Mouse (Mus musculus): ENCODE measurements around the gene Ctbp2. TPM values are rescaled to one million over a fixed set of nuclear protein-coding genes. Genes with fewer than 3 reads are reported as not detected.

The Ctbp2 gene
- polyA plus RNA-seq, 1 experiment: 11.8 TPM

GRCm38 (mm10) chr7:133050681-133051080, 73.5 kb downstream of the Ctbp2 start:
- whole genome bisulfite sequencing: 57% methylated on average over 6 of the region's 6 CpGs
- TF ChIP-seq POLR2A (IDR thresholded peaks at IDR 0.05; ENCODE audit: low read depth, low read length) (no peak), CTCF (IDR thresholded peaks at IDR 0.05; ENCODE audit: extremely low read depth, insufficient read depth, insufficient read length, insufficient replicate concordance) (no peak)
- Histone ChIP-seq H3K4me3 (ENCODE audit: extremely low read depth, insufficient read depth, insufficient read length) (no peak overlapping the region), H3K27ac (ENCODE audit: insufficient read depth, low read length) (no peak overlapping the region), H3K27me3 (ENCODE audit: control insufficient read depth, insufficient read depth, low read length) (no peaks in the 10 kb centered on the region), H3K4me1 (ENCODE audit: control insufficient read depth, insufficient read depth, insufficient read length) (peaks cover 3% of the 10 kb centered on the region; the same call in 1 of the 2 replicates), H3K36me3 (ENCODE audit: control insufficient read depth, insufficient read depth, low read length) (no peaks in the 10 kb centered on the region)
- DNase-seq (ENCODE audit: low read depth in 1 of 2, low spot score in 2 of 2): no peak

GRCm38 (mm10) chr7:133048085-133048630, 76.0 kb downstream of the Ctbp2 start:
- DNase-seq (ENCODE audit: low read depth in 1 of 2, low spot score in 2 of 2): no peak
- no peak overlapping the region for H3K4me3 ChIP-seq (ENCODE audit: extremely low read depth, insufficient read depth, insufficient read length)
- no peak overlapping the region for H3K27ac ChIP-seq (ENCODE audit: insufficient read depth, low read length)
- H3K4me1 ChIP-seq (ENCODE audit: control insufficient read depth, insufficient read depth, insufficient read length): peaks cover 3% of the 10 kb centered on the region; the same call in 1 of the 2 replicates
- H3K27me3 ChIP-seq (ENCODE audit: control insufficient read depth, insufficient read depth, low read length): no peaks in the 10 kb centered on the region
- TF ChIP-seq CTCF (IDR thresholded peaks at IDR 0.05; ENCODE audit: extremely low read depth, insufficient read depth, insufficient read length, insufficient replicate concordance) (no peak), POLR2A (IDR thresholded peaks at IDR 0.05; ENCODE audit: low read depth, low read length) (no peak)
- 42% methylated on average over 3 of the region's 3 CpGs for WGBS
- H3K36me3 ChIP-seq (ENCODE audit: control insufficient read depth, insufficient read depth, low read length): no peaks in the 10 kb centered on the region

- no peaks in the 10 kb centered on the region for H3K4me1 ChIP-seq (ENCODE audit: control insufficient read depth, insufficient read depth, insufficient read length)
- WGBS: 70% methylated on average over 4 of the region's 4 CpGs
- no peaks in the 10 kb centered on the region for H3K27me3 ChIP-seq (ENCODE audit: control insufficient read depth, insufficient read depth, low read length)
- no peak overlapping the region for H3K4me3 ChIP-seq (ENCODE audit: extremely low read depth, insufficient read depth, insufficient read length)
- no peak for DNase-seq (ENCODE audit: low read depth in 1 of 2, low spot score in 2 of 2)
- no peak overlapping the region for H3K27ac ChIP-seq (ENCODE audit: insufficient read depth, low read length)
- H3K36me3 ChIP-seq (ENCODE audit: control insufficient read depth, insufficient read depth, low read length): no peaks in the 10 kb centered on the region
- TF ChIP-seq CTCF (IDR thresholded peaks at IDR 0.05; ENCODE audit: extremely low read depth, insufficient read depth, insufficient read length, insufficient replicate concordance) (no peak), POLR2A (IDR thresholded peaks at IDR 0.05; ENCODE audit: low read depth, low read length) (no peak)
Measured at GRCm38 (mm10) chr7:133047287-133047686, 76.9 kb downstream of the Ctbp2 start.

GRCm38 (mm10) chr7:133044721-133045120, 79.4 kb downstream of the Ctbp2 start:
- WGBS: 82% methylated on average over 4 of the region's 4 CpGs
- Histone ChIP-seq H3K27me3 (ENCODE audit: control insufficient read depth, insufficient read depth, low read length) (no peaks in the 10 kb centered on the region), H3K27ac (ENCODE audit: insufficient read depth, low read length) (no peak overlapping the region), H3K4me3 (ENCODE audit: extremely low read depth, insufficient read depth, insufficient read length) (no peak overlapping the region), H3K36me3 (ENCODE audit: control insufficient read depth, insufficient read depth, low read length) (no peaks in the 10 kb centered on the region), H3K4me1 (ENCODE audit: control insufficient read depth, insufficient read depth, insufficient read length) (no peaks in the 10 kb centered on the region)
- TF ChIP-seq POLR2A (IDR thresholded peaks at IDR 0.05; ENCODE audit: low read depth, low read length) (no peak), CTCF (IDR thresholded peaks at IDR 0.05; ENCODE audit: extremely low read depth, insufficient read depth, insufficient read length, insufficient replicate concordance) (no peak)
- no peak for DNase-seq (ENCODE audit: low read depth in 1 of 2, low spot score in 2 of 2)

GRCm38 (mm10) chr7:133041784-133042183, 82.4 kb downstream of the Ctbp2 start:
- WGBS: 71% methylated on average over 3 of the region's 3 CpGs

GRCm38 (mm10) chr7:133040688-133041345, 83.3 kb downstream of the Ctbp2 start:
- Histone ChIP-seq H3K36me3 (ENCODE audit: control insufficient read depth, insufficient read depth, low read length) (no peaks in the 10 kb centered on the region), H3K4me1 (ENCODE audit: control insufficient read depth, insufficient read depth, insufficient read length) (no peaks in the 10 kb centered on the region), H3K27me3 (ENCODE audit: control insufficient read depth, insufficient read depth, low read length) (no peaks in the 10 kb centered on the region), H3K4me3 (ENCODE audit: extremely low read depth, insufficient read depth, insufficient read length) (no peak overlapping the region), H3K27ac (ENCODE audit: insufficient read depth, low read length) (no peak overlapping the region)
- WGBS: 83% methylated on average over 3 of the region's 3 CpGs
- DNase-seq (ENCODE audit: low read depth in 1 of 2, low spot score in 2 of 2): no peak
- TF ChIP-seq POLR2A (IDR thresholded peaks at IDR 0.05; ENCODE audit: low read depth, low read length) (no peak), CTCF (IDR thresholded peaks at IDR 0.05; ENCODE audit: extremely low read depth, insufficient read depth, insufficient read length, insufficient replicate concordance) (no peak)

More at GRCm38 (mm10) chr7:133041784-133042183, 82.4 kb downstream of the Ctbp2 start:
- H3K4me1 ChIP-seq (ENCODE audit: control insufficient read depth, insufficient read depth, insufficient read length): no peaks in the 10 kb centered on the region
- no peaks in the 10 kb centered on the region for H3K36me3 ChIP-seq (ENCODE audit: control insufficient read depth, insufficient read depth, low read length)
- no peaks in the 10 kb centered on the region for H3K27me3 ChIP-seq (ENCODE audit: control insufficient read depth, insufficient read depth, low read length)
- TF ChIP-seq POLR2A (IDR thresholded peaks at IDR 0.05; ENCODE audit: low read depth, low read length): no peak
- TF ChIP-seq CTCF (IDR thresholded peaks at IDR 0.05; ENCODE audit: extremely low read depth, insufficient read depth, insufficient read length, insufficient replicate concordance): no peak
- no peak for DNase-seq (ENCODE audit: low read depth in 1 of 2, low spot score in 2 of 2)
- no peak overlapping the region for H3K27ac ChIP-seq (ENCODE audit: insufficient read depth, low read length)
- H3K4me3 ChIP-seq (ENCODE audit: extremely low read depth, insufficient read depth, insufficient read length): no peak overlapping the region
